Mouse (Mus musculus) adrenal gland (tissue): Measurements from ENCODE around the gene Tsc22d1.

Experiments
- intact Hi-C: fragments of 180-260 bp; cut with DNase I; formaldehyde crosslinking; loops from one replicate; pipeline ENCODE4 v1.15.1; 2025

The Tsc22d1 gene

DNA sequence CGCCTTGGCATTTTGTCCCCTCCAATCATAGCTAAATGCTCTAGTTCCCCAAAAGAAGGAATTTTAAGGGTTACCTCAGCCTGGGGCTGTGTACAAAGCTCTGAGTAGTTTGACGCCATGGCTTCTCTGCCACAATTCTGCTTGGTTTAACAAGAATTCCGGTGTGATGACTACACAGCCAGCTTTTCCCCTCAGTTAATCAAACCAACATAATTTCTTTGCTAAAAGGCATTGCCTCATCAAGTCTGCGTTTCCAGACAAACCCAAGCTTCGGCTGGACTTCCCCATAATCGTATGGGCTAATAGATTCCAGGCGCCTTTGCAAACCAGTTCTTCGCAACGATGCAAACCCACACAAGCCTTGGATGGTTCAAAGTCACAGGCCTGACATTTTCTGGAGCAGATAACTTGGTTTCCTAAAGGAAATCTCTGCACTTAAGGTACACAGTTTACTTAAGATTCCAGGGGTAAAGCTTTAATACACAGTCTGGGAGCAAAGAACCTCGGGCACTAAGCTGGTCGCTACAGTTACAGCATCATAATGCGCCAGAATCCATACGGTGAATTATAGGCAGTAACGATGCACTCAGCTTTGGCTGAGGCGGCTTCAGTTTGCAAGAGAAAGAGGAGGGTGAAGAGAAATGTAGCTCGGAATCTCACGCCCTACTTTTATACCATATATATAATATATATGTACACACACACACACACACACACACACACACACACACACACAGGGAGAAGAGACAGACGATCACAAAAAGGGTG is 140.7 kb downstream of the Tsc22d1 start:
- intact Hi-C loops = no loop called here

DNA sequence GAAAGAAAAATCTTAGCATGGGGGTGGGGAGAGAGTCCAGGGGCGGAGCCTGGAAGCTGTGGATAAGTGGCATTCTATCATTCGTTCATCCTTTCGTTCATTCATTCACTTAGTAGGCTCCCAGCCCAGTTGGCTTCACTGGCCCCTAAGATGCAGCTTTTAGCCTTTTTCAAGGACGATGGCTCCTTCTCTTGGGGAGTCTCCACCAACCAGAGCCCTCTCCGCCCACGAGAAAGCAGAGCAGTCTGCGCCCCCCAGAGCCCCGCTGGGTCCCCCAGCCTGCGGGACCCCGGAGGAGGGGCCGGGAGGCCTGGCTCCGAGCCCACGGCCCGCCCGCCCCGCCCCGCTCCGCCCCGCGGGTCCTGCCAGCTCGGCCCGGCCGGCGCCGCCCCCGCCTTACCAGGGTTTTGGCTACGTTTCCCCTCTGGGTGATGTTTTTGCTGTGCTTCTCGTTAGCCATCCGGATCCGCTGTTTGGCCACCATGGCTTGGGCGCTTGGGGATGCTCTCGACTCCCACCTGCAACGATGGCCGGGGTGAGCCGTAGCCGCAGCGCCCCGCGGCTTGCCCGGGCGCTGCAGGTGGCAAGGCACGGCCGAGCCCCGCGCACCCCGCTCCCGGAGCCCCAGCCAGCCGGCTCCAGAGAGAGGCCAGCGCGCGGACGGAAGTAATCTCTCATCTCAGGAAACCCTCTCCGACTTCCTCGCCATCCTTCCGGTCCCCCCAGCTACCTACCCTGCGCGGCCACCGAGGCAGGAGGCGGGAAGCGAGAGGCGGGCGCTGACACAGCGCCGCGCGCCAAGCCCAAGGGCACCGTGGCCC is 141.5 kb downstream of the Tsc22d1 start:
- intact Hi-C loops = no loop called here

- intact Hi-C loops = no loop called here
These were observed 142.1 kb downstream of the Tsc22d1 start, which contains the start of gene Serp2 for GRCm38 (mm10) chr14:76556852-76557208. TSS of gene Serp2 (minus strand) at chr14:76556889.
